Mouse (Mus musculus): ENCODE data around the gene Tapbpl. TPM values are rescaled to one million over a fixed set of nuclear protein-coding genes. Genes with fewer than 3 reads are reported as not detected.
A peak's percentile ranks its signal among the peaks of the same experiment; 100 is the strongest.

The Tapbpl gene
- polyA plus RNA-seq, 1 experiment from 2014 or later: 6.3 TPM

GRCm38 (mm10) chr6:125256222-125256966, 24.7 kb upstream of the Tapbpl start:
- H3K4me1 ChIP-seq (replicated peaks; ENCODE audit: insufficient read depth, low read length): no peaks in the 10 kb centered on the region; the same call in 1 of the 2 replicates
- H3K9me3 ChIP-seq (replicated peaks; ENCODE audit: low read length): no peaks in the 10 kb centered on the region
- 0 out of 2 replicates have a peak, but pooled peaks have one; percentile 43 for ATAC-seq (replicated peaks; ENCODE audit: low FRiP score, low read depth)
- no peak for TF ChIP-seq CTCF (IDR thresholded peaks at IDR 0.05; ENCODE audit: low read depth)
- WGBS: 77% methylated on average over 8 of the region's 8 CpGs
- no peak overlapping the region for H3K4me2 ChIP-seq (ENCODE audit: low read length)
- H3K27me3 ChIP-seq (ENCODE audit: insufficient read depth, low read length): no peaks in the 10 kb centered on the region
- H3K9ac ChIP-seq (ENCODE audit: low read depth, low read length): no peak overlapping the region
- no peaks in the 10 kb centered on the region for H3K36me3 ChIP-seq (ENCODE audit: insufficient read depth, low read length)
- no peak overlapping the region for H3K27ac ChIP-seq
- DNase-seq (ENCODE audit: low spot score): no peak
- H3K4me3 ChIP-seq (replicated peaks; ENCODE audit: low read depth, low read length): no peak overlapping the region

- Histone ChIP-seq H3K4me1 (replicated peaks; ENCODE audit: insufficient read depth, low read length) (no peaks in the 10 kb centered on the region; the same call in 1 of the 2 replicates), H3K27me3 (ENCODE audit: insufficient read depth, low read length) (no peaks in the 10 kb centered on the region), H3K4me3 (replicated peaks; ENCODE audit: low read depth, low read length) (no peak overlapping the region), H3K27ac (no peak overlapping the region), H3K9ac (ENCODE audit: low read depth, low read length) (no peak overlapping the region), H3K36me3 (ENCODE audit: insufficient read depth, low read length) (no peaks in the 10 kb centered on the region), H3K9me3 (replicated peaks; ENCODE audit: low read length) (no peaks in the 10 kb centered on the region), H3K4me2 (ENCODE audit: low read length) (no peak overlapping the region)
- no peak for TF ChIP-seq CTCF (IDR thresholded peaks at IDR 0.05; ENCODE audit: low read depth)
- 79% methylated on average over 7 of the region's 7 CpGs for WGBS
- ATAC-seq (replicated peaks; ENCODE audit: low FRiP score, low read depth) (no peak), DNase-seq (ENCODE audit: low spot score) (no peak)
Measured at GRCm38 (mm10) chr6:125255516-125256044, 23.9 kb upstream of the Tapbpl start.

GRCm38 (mm10) chr6:125253863-125254715, 22.4 kb upstream of the Tapbpl start:
- no peaks in the 10 kb centered on the region for H3K9me3 ChIP-seq (replicated peaks; ENCODE audit: low read length)
- no peak for TF ChIP-seq CTCF (IDR thresholded peaks at IDR 0.05; ENCODE audit: low read depth)
- H3K9ac ChIP-seq (ENCODE audit: low read depth, low read length): no peak overlapping the region
- no peak overlapping the region for H3K27ac ChIP-seq
- H3K36me3 ChIP-seq (ENCODE audit: insufficient read depth, low read length): no peaks in the 10 kb centered on the region
- 78% methylated on average over 14 of the region's 14 CpGs for WGBS
- no peak for DNase-seq (ENCODE audit: low spot score)
- H3K4me3 ChIP-seq (replicated peaks; ENCODE audit: low read depth, low read length): no peak overlapping the region
- no peaks in the 10 kb centered on the region for H3K27me3 ChIP-seq (ENCODE audit: insufficient read depth, low read length)
- no peak overlapping the region for H3K4me2 ChIP-seq (ENCODE audit: low read length)
- no peaks in the 10 kb centered on the region; the same call in 1 of the 2 replicates for H3K4me1 ChIP-seq (replicated peaks; ENCODE audit: insufficient read depth, low read length)
- ATAC-seq (replicated peaks; ENCODE audit: low FRiP score, low read depth): no peak; the same call in 1 of the 2 replicates

GRCm38 (mm10) chr6:125252711-125253110, 21.1 kb upstream of the Tapbpl start:
- 76% methylated on average over 8 of the region's 8 CpGs for WGBS
- H3K9me3 ChIP-seq (replicated peaks; ENCODE audit: low read length): no peaks in the 10 kb centered on the region
- H3K36me3 ChIP-seq (ENCODE audit: insufficient read depth, low read length): no peaks in the 10 kb centered on the region
- no peak overlapping the region for H3K27ac ChIP-seq
- no peak overlapping the region for H3K9ac ChIP-seq (ENCODE audit: low read depth, low read length)
- H3K4me3 ChIP-seq (replicated peaks; ENCODE audit: low read depth, low read length): no peak overlapping the region
- H3K4me2 ChIP-seq (ENCODE audit: low read length): no peak overlapping the region
- H3K27me3 ChIP-seq (ENCODE audit: insufficient read depth, low read length): no peaks in the 10 kb centered on the region
- DNase-seq (ENCODE audit: low spot score) (no peak), ATAC-seq (replicated peaks; ENCODE audit: low FRiP score, low read depth) (no peak)
- H3K4me1 ChIP-seq (replicated peaks; ENCODE audit: insufficient read depth, low read length): no peaks in the 10 kb centered on the region; the same call in 1 of the 2 replicates
- TF ChIP-seq CTCF (IDR thresholded peaks at IDR 0.05; ENCODE audit: low read depth): no peak

- TF ChIP-seq CTCF (IDR thresholded peaks at IDR 0.05; ENCODE audit: low read depth): no peak
- H3K4me1 ChIP-seq (replicated peaks; ENCODE audit: insufficient read depth, low read length): no peaks in the 10 kb centered on the region; the same call in 1 of the 2 replicates
- no peak for ATAC-seq (replicated peaks; ENCODE audit: low FRiP score, low read depth)
- H3K9ac ChIP-seq (ENCODE audit: low read depth, low read length): no peak overlapping the region
- no peak overlapping the region for H3K4me3 ChIP-seq (replicated peaks; ENCODE audit: low read depth, low read length)
- no peak for DNase-seq (ENCODE audit: low spot score)
- no peaks in the 10 kb centered on the region for H3K36me3 ChIP-seq (ENCODE audit: insufficient read depth, low read length)
- no peak overlapping the region for H3K4me2 ChIP-seq (ENCODE audit: low read length)
- H3K9me3 ChIP-seq (replicated peaks; ENCODE audit: low read length): no peaks in the 10 kb centered on the region
- H3K27me3 ChIP-seq (ENCODE audit: insufficient read depth, low read length): no peaks in the 10 kb centered on the region
- H3K27ac ChIP-seq: no peak overlapping the region
- 75% methylated on average over 3 of the region's 3 CpGs for WGBS
Measured at GRCm38 (mm10) chr6:125252285-125252684, 20.6 kb upstream of the Tapbpl start.

GRCm38 (mm10) chr6:125244551-125244950, 12.9 kb upstream of the Tapbpl start:
- Histone ChIP-seq H3K27ac (no peak overlapping the region), H3K4me3 (replicated peaks; ENCODE audit: low read depth, low read length) (no peak overlapping the region), H3K36me3 (ENCODE audit: insufficient read depth, low read length) (no peaks in the 10 kb centered on the region), H3K27me3 (ENCODE audit: insufficient read depth, low read length) (no peaks in the 10 kb centered on the region), H3K9ac (ENCODE audit: low read depth, low read length) (no peak overlapping the region), H3K4me1 (replicated peaks; ENCODE audit: insufficient read depth, low read length) (no peaks in the 10 kb centered on the region), H3K9me3 (replicated peaks; ENCODE audit: low read length) (no peaks in the 10 kb centered on the region), H3K4me2 (ENCODE audit: low read length) (no peak overlapping the region)
- ATAC-seq (replicated peaks; ENCODE audit: low FRiP score, low read depth) (no peak), DNase-seq (ENCODE audit: low spot score) (no peak)
- 23% methylated on average over 1 of the region's 1 CpGs for WGBS
- TF ChIP-seq CTCF (IDR thresholded peaks at IDR 0.05; ENCODE audit: low read depth): no peak

All from kidney, postnatal 0 days (tissue).